Mouse (Mus musculus): Measurements from ENCODE around the gene Nr1h3. TPM values are rescaled to one million over a fixed set of nuclear protein-coding genes. Genes with fewer than 3 reads are reported as not detected.

Gene Nr1h3
- polyA plus RNA-seq, 1 experiment from 2014 or later, result 2.6 TPM

DNA sequence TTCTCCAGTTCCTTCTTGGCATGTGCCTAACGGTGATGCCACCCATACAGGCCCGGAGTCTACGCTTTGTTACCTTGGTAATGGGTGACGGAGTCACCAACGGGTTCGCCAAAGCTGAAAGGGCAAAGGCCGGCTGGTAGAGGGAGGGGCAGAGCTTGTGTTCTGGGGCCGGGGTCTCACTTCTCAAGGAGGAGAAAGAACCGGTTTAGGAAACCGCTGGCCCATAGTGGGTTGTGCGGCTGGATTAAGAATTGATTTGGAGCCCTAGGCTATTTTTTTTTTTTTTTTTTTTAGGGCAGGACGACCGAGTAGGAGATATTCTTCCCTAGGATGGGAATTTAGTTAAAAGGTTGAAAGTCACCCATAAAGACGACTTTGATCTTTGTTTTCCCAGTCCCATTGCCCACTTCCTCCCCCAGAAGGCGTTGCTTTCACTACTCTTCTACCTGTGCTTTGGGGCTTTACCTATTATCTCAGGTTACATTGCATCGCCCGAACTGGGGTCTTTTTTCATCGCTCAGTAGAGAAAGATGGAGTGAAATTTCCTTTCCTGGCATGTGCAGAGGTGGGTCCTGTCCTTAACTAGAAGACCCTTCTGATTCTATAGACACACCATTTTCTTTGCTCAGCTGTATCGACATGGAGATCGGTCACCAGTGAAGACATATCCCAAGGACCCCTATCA lies 480 bp upstream of the Nr1h3 start:
- peak overlapping the region; percentile 85 for H3K9ac ChIP-seq (ENCODE audit: low read length)
- H3K4me2 ChIP-seq (ENCODE audit: low read length), result peak overlapping the region; percentile 86
- no peaks in the 10 kb centered on the region for H3K9me3 ChIP-seq (ENCODE audit: control insufficient read depth, low read length)
- H3K4me3 ChIP-seq (ENCODE audit: control insufficient read depth in 1 of 2, insufficient read depth in 1 of 2, low read depth in 1 of 2, low read length in 2 of 2), result peak overlapping the region; percentile 74 to 75
- H3K36me3 ChIP-seq (ENCODE audit: control insufficient read depth, insufficient read depth, low read length), result peaks cover 28% of the 10 kb centered on the region
- peaks cover 4 to 7% of the 10 kb centered on the region in 2 experiments for H3K4me1 ChIP-seq (ENCODE audit: control insufficient read depth in 2 of 2, insufficient read depth in 2 of 2, low read length in 2 of 2)
- WGBS, result 13% methylated on average over 20 of the region's 20 CpGs
- peak overlapping the region; percentile 71 to 93 for H3K27ac ChIP-seq (replicated peaks in 1 of 2; ENCODE audit: control insufficient read depth in 1 of 2, insufficient read depth in 1 of 2, low read depth in 2 of 2, low read length in 2 of 2)
- no peak for ATAC-seq (ENCODE audit: insufficient number of reproducible peaks, insufficient read depth, low FRiP score, low read depth)
- H3K27me3 ChIP-seq (ENCODE audit: control insufficient read depth, insufficient read depth, low read length), result no peaks in the 10 kb centered on the region

GRCm38 (mm10) chr2:91198888-91199287 lies 3.7 kb downstream of the Nr1h3 start:
- H3K9ac ChIP-seq (ENCODE audit: low read length), result no peak overlapping the region
- no peak overlapping the region for H3K4me2 ChIP-seq (ENCODE audit: low read length)
- no peaks in the 10 kb centered on the region for H3K9me3 ChIP-seq (ENCODE audit: control insufficient read depth, low read length)
- 83% methylated on average over 3 of the region's 3 CpGs for WGBS
- no peaks in the 10 kb centered on the region for H3K36me3 ChIP-seq (ENCODE audit: control insufficient read depth, insufficient read depth, low read length)
- H3K27ac ChIP-seq (replicated peaks in 1 of 2; ENCODE audit: control insufficient read depth in 1 of 2, insufficient read depth in 1 of 2, low read depth in 2 of 2, low read length in 2 of 2), result no peak overlapping the region
- H3K27me3 ChIP-seq (ENCODE audit: control insufficient read depth, insufficient read depth, low read length), result no peaks in the 10 kb centered on the region
- no peak for ATAC-seq (ENCODE audit: insufficient number of reproducible peaks, insufficient read depth, low FRiP score, low read depth)
- peaks cover 8 to 13% of the 10 kb centered on the region in 2 experiments for H3K4me1 ChIP-seq (ENCODE audit: control insufficient read depth in 2 of 2, insufficient read depth in 2 of 2, low read length in 2 of 2)
- H3K4me3 ChIP-seq (ENCODE audit: control insufficient read depth in 1 of 2, insufficient read depth in 1 of 2, low read depth in 1 of 2, low read length in 2 of 2), result no peak overlapping the region

DNA sequence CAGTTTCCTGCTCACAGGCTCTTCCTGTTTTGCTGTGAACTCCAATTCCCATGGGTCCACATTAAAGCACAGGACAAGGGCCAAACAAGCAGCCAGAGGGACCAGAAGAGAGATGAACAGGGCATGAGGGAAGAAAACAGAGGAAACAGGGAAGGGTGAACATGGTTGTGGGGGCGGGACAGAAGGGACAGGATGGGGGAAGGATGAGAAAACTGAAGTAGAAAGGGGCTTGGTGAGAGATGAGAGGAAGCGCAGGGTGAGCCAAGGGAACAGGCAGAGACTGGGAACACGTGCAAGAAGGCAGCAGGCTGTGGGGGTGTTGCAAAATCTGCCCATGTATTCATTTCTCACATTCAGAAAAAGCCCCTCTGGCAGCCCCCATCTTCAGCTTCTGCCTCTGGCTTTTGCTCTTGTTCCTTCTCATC lies 6.0 kb downstream of the Nr1h3 start:
- WGBS, result 36% methylated on average over 3 of the region's 3 CpGs
- Histone ChIP-seq H3K36me3 (ENCODE audit: control insufficient read depth, insufficient read depth, low read length) (no peaks in the 10 kb centered on the region), H3K9ac (ENCODE audit: low read length) (no peak overlapping the region), H3K27ac (replicated peaks in 1 of 2; ENCODE audit: control insufficient read depth in 1 of 2, insufficient read depth in 1 of 2, low read depth in 2 of 2, low read length in 2 of 2) (0 out of 4 replicates have a peak overlapping the region, but pooled peaks of 1 of the 2 experiments have one; percentile 6), H3K9me3 (ENCODE audit: control insufficient read depth, low read length) (no peaks in the 10 kb centered on the region), H3K4me2 (ENCODE audit: low read length) (no peak overlapping the region), H3K27me3 (ENCODE audit: control insufficient read depth, insufficient read depth, low read length) (no peaks in the 10 kb centered on the region), H3K4me3 (ENCODE audit: control insufficient read depth in 1 of 2, insufficient read depth in 1 of 2, low read depth in 1 of 2, low read length in 2 of 2) (no peak overlapping the region), H3K4me1 (ENCODE audit: control insufficient read depth in 2 of 2, insufficient read depth in 2 of 2, low read length in 2 of 2) (peaks cover 4 to 6% of the 10 kb centered on the region in 2 experiments; a peak in 3 of 4 replicates)
- ATAC-seq (ENCODE audit: insufficient number of reproducible peaks, insufficient read depth, low FRiP score, low read depth), result no peak

DNA sequence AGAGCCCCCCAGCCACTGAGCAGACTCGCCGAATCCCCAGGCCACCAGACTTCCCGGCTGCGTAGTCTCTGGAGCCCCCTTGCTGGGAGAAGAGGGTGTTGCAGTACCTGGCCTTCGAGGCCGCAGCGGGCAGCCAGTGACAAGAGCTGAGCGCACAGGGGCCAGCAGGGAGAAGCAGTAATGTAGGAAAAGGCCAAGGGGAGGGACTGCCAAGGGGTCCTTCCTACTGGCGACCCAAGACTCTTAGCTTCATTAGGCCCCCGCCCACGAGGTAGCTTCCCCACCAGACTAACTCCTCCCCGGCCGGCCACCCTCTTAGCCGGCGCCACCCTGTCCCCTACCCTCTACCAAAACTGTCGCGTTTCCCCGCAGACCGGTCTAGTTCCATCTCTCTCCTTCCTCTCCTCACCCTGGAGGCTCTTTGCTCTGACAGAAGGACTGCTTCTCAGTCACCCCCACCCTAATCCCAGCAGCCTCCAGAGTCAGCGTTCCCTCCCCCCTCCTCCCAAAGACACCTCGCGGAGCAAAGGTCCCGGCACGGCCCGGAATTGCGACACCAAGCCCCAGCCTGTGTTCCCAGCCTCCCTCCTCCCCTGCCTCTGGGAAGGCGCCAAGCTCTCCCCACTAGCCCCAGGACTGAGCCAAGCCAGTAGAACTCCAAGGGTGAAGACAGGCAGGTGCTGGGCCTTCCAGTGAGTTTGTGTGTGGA lies 7.9 kb downstream of the Nr1h3 start:
- 1% methylated on average over 27 of the region's 27 CpGs for WGBS

GRCm38 (mm10) chr2:91190501-91190900 lies 12.1 kb downstream of the Nr1h3 start:
- no peak for ATAC-seq (ENCODE audit: insufficient number of reproducible peaks, insufficient read depth, low FRiP score, low read depth)
- no peaks in the 10 kb centered on the region for H3K27me3 ChIP-seq (ENCODE audit: control insufficient read depth, insufficient read depth, low read length)
- 83% methylated on average over 16 of the region's 16 CpGs for WGBS

More for the DNA sequence above, 7.9 kb downstream of the Nr1h3 start:
- Histone ChIP-seq H3K36me3 (ENCODE audit: control insufficient read depth, insufficient read depth, low read length) (no peaks in the 10 kb centered on the region), H3K4me3 (ENCODE audit: control insufficient read depth in 1 of 2, insufficient read depth in 1 of 2, low read depth in 1 of 2, low read length in 2 of 2) (peak overlapping the region; percentile 36 to 40), H3K27ac (replicated peaks in 1 of 2; ENCODE audit: control insufficient read depth in 1 of 2, insufficient read depth in 1 of 2, low read depth in 2 of 2, low read length in 2 of 2) (peak overlapping the region in 1 of 2 experiments; percentile 63; a peak in 2 of 4 replicates), H3K27me3 (ENCODE audit: control insufficient read depth, insufficient read depth, low read length) (no peaks in the 10 kb centered on the region), H3K9ac (ENCODE audit: low read length) (peak overlapping the region; percentile 71), H3K9me3 (ENCODE audit: control insufficient read depth, low read length) (no peaks in the 10 kb centered on the region), H3K4me1 (ENCODE audit: control insufficient read depth in 2 of 2, insufficient read depth in 2 of 2, low read length in 2 of 2) (peaks cover 4 to 6% of the 10 kb centered on the region in 2 experiments; a peak in 3 of 4 replicates), H3K4me2 (ENCODE audit: low read length) (peak overlapping the region; percentile 88)
- ATAC-seq (ENCODE audit: insufficient number of reproducible peaks, insufficient read depth, low FRiP score, low read depth), result peak; percentile 77

DNA sequence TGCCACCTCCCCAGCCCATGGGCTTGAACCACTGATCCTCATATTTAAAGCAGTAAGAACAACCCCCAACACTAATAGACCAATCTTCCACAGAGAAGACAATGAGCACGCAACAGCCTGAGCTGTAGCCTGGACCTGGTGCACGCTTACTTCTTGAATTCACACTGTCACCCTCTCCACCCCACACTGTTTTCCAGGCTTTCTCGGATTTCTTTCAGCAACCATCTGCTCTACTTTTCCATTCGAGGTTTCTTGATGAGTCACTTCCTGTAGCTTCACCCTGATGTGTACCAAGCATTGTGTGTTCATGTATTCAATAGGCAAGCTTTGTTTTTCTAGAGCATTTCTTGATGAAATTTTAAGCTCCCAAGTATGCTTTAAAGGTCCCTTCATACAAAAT lies 15.2 kb downstream of the Nr1h3 start:
- H3K27me3 ChIP-seq (ENCODE audit: control insufficient read depth, insufficient read depth, low read length), result no peaks in the 10 kb centered on the region
- WGBS, result 54% methylated on average over 4 of the region's 4 CpGs
- H3K4me3 ChIP-seq (ENCODE audit: control insufficient read depth in 1 of 2, insufficient read depth in 1 of 2, low read depth in 1 of 2, low read length in 2 of 2), result no peak overlapping the region
- no peak overlapping the region for H3K9ac ChIP-seq (ENCODE audit: low read length)
- no peaks in the 10 kb centered on the region for H3K9me3 ChIP-seq (ENCODE audit: control insufficient read depth, low read length)
- ATAC-seq (ENCODE audit: insufficient number of reproducible peaks, insufficient read depth, low FRiP score, low read depth), result no peak
- no peaks in the 10 kb centered on the region for H3K36me3 ChIP-seq (ENCODE audit: control insufficient read depth, insufficient read depth, low read length)
- H3K4me1 ChIP-seq (ENCODE audit: control insufficient read depth in 2 of 2, insufficient read depth in 2 of 2, low read length in 2 of 2), result peaks cover 0 to 3% of the 10 kb centered on the region in 2 experiments; a peak in 1 of 4 replicates
- H3K27ac ChIP-seq (replicated peaks in 1 of 2; ENCODE audit: control insufficient read depth in 1 of 2, insufficient read depth in 1 of 2, low read depth in 2 of 2, low read length in 2 of 2), result no peak overlapping the region
- H3K4me2 ChIP-seq (ENCODE audit: low read length), result no peak overlapping the region

More at GRCm38 (mm10) chr2:91190501-91190900, 12.1 kb downstream of the Nr1h3 start:
- Histone ChIP-seq H3K27ac (replicated peaks in 1 of 2; ENCODE audit: control insufficient read depth in 1 of 2, insufficient read depth in 1 of 2, low read depth in 2 of 2, low read length in 2 of 2) (no peak overlapping the region), H3K4me3 (ENCODE audit: control insufficient read depth in 1 of 2, insufficient read depth in 1 of 2, low read depth in 1 of 2, low read length in 2 of 2) (no peak overlapping the region), H3K4me1 (ENCODE audit: control insufficient read depth in 2 of 2, insufficient read depth in 2 of 2, low read length in 2 of 2) (peaks cover 4 to 6% of the 10 kb centered on the region in 2 experiments; a peak in 3 of 4 replicates), H3K4me2 (ENCODE audit: low read length) (no peak overlapping the region), H3K9me3 (ENCODE audit: control insufficient read depth, low read length) (no peaks in the 10 kb centered on the region), H3K36me3 (ENCODE audit: control insufficient read depth, insufficient read depth, low read length) (no peaks in the 10 kb centered on the region), H3K9ac (ENCODE audit: low read length) (no peak overlapping the region)

DNA sequence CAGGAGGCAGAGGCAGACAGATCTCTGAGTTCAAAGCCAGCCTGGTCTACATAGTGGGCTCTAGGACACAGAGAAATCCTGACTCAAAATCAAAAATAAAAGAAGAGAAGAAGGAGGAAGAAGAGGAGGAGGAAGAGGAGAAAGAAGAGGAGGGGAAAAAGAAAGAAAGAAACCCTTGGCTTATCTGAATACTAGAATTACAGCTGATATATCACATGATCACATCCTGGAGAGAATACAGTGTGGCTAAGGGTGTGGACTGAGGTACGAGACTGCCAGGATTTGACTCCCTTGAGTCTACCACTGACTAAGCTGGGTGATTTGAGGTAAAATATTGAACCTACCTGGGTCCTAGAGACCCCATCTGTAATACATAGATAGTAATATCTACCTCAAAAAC lies 16.4 kb downstream of the Nr1h3 start:
- no peak overlapping the region for H3K9ac ChIP-seq (ENCODE audit: low read length)
- no peak for ATAC-seq (ENCODE audit: insufficient number of reproducible peaks, insufficient read depth, low FRiP score, low read depth)
- H3K27me3 ChIP-seq (ENCODE audit: control insufficient read depth, insufficient read depth, low read length), result no peaks in the 10 kb centered on the region
- no peak overlapping the region for H3K4me2 ChIP-seq (ENCODE audit: low read length)
- no peaks in the 10 kb centered on the region for H3K9me3 ChIP-seq (ENCODE audit: control insufficient read depth, low read length)
- WGBS, result 55% methylated on average over 1 of the region's 1 CpGs
- no peak overlapping the region for H3K27ac ChIP-seq (replicated peaks in 1 of 2; ENCODE audit: control insufficient read depth in 1 of 2, insufficient read depth in 1 of 2, low read depth in 2 of 2, low read length in 2 of 2)
- no peaks in the 10 kb centered on the region for H3K36me3 ChIP-seq (ENCODE audit: control insufficient read depth, insufficient read depth, low read length)
- no peak overlapping the region for H3K4me3 ChIP-seq (ENCODE audit: control insufficient read depth in 1 of 2, insufficient read depth in 1 of 2, low read depth in 1 of 2, low read length in 2 of 2)
- peaks cover 3 to 9% of the 10 kb centered on the region in 2 experiments; a peak in 3 of 4 replicates for H3K4me1 ChIP-seq (ENCODE audit: control insufficient read depth in 2 of 2, insufficient read depth in 2 of 2, low read length in 2 of 2)
